Mouse (Mus musculus): ENCODE measurements around the gene Adam25. TPM values are rescaled to one million over a fixed set of nuclear protein-coding genes. Genes with fewer than 3 reads are reported as not detected.

The Adam25 gene
- total RNA-seq (2023), result not detected

GRCm38 (mm10) chr8:40751908-40752307 is at the start of gene Adam25:
TSS of gene Adam25 (plus strand) at chr8:40752208.

GRCm38 (mm10) chr8:40792973-40793372 is 41.0 kb downstream of the Adam25 start, which contains the start of gene Adam20:
TSS of gene Adam20 (plus strand) at chr8:40793273.

Other genes starting within 250 kb of the Adam25 start
- gene Adam24, start 77.1 kb upstream of the Adam25 start, total RNA-seq (2023), result not detected
- not detected for gene Adam20, start 41.1 kb downstream of the Adam25 start, total RNA-seq (2023)
- not detected for gene Adam39, start 70.8 kb downstream of the Adam25 start, total RNA-seq (2023)

All from CD4-positive naive resting alpha-beta T cell, adult 76 days (primary cell).